Mouse (Mus musculus) CH12F3 (cell line): ENCODE measurements around the gene Bcas3.

Experiments used
- in situ Hi-C: fragments of 300-500 bp; cut with MboI; formaldehyde crosslinking; loops from 2 replicates; pipeline ENCODE4 v1.14.3; 2020; ENCODE audit warnings: low sequenced_read_pairs

Gene Bcas3

GRCm38 (mm10) chr11:85525979-85526775, 173.2 kb downstream of the Bcas3 start:
- in situ Hi-C loops, result no loop called here

GRCm38 (mm10) chr11:85527261-85527660, 174.3 kb downstream of the Bcas3 start:
- in situ Hi-C loops, result no loop called here

GRCm38 (mm10) chr11:85529531-85530285, 176.7 kb downstream of the Bcas3 start:
- in situ Hi-C loops, result no loop called here

- in situ Hi-C loops, result no loop called here
Measured at GRCm38 (mm10) chr11:85540989-85541388, 188.0 kb downstream of the Bcas3 start.

- in situ Hi-C loops, result no loop called here
Measured at GRCm38 (mm10) chr11:85543311-85543710, 190.3 kb downstream of the Bcas3 start.

GRCm38 (mm10) chr11:85545602-85546001, 192.6 kb downstream of the Bcas3 start:
- in situ Hi-C loops, result no loop called here

GRCm38 (mm10) chr11:85547966-85548365, 195.0 kb downstream of the Bcas3 start:
- in situ Hi-C loops, result no loop called here

- in situ Hi-C loops, result no loop called here
Measured at GRCm38 (mm10) chr11:85549651-85550050, 196.7 kb downstream of the Bcas3 start.

GRCm38 (mm10) chr11:85555066-85555465, 202.1 kb downstream of the Bcas3 start:
- in situ Hi-C loops, result no loop called here

GRCm38 (mm10) chr11:85555721-85556120, 202.8 kb downstream of the Bcas3 start:
- in situ Hi-C loops, result no loop called here

- in situ Hi-C loops, result no loop called here
Measured at GRCm38 (mm10) chr11:85565068-85565467, 212.1 kb downstream of the Bcas3 start.

GRCm38 (mm10) chr11:85571040-85571439, 218.1 kb downstream of the Bcas3 start:
- in situ Hi-C loops, result no loop called here

- in situ Hi-C loops, result no loop called here
Measured at GRCm38 (mm10) chr11:85571936-85572335, 219.0 kb downstream of the Bcas3 start.

- in situ Hi-C loops, result no loop called here
Measured at GRCm38 (mm10) chr11:85572590-85572989, 219.6 kb downstream of the Bcas3 start.

GRCm38 (mm10) chr11:85574496-85574895, 221.5 kb downstream of the Bcas3 start:
- in situ Hi-C loops, result no loop called here

GRCm38 (mm10) chr11:85577816-85578645, 225.1 kb downstream of the Bcas3 start:
- in situ Hi-C loops, result no loop called here

- in situ Hi-C loops, result no loop called here
Measured at GRCm38 (mm10) chr11:85584086-85584485, 231.1 kb downstream of the Bcas3 start.

GRCm38 (mm10) chr11:85593636-85594035, 240.7 kb downstream of the Bcas3 start:
- in situ Hi-C loops, result no loop called here

GRCm38 (mm10) chr11:85599251-85599650, 246.3 kb downstream of the Bcas3 start:
- in situ Hi-C loops, result no loop called here

GRCm38 (mm10) chr11:85603546-85604322, 250.8 kb downstream of the Bcas3 start:
- in situ Hi-C loops, result no loop called here
